In the genomic region with DNA sequence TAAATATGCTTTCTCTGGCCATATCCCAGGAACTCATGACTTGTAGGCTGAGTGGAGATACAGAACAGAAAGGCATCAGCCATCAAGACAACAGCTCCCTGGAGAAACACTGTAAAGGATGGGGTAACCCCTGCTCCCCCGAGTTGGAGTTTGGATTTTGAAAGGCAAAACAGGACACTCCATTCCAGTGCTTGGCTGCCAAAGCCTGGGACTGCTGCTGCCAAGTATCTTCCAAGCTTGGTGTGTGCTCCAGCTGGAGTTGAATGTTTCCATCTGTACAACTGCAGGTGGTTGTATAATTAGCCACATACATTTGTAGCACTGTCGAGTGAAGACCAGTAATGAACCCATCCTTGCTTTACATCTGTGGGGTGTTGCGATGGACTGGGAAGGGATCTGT, we compare ENCODE assay signal across 8 mouse cellular contexts.
A peak's percentile ranks its signal among the peaks of the same experiment; 100 is the strongest.
DNase-seq lines count a peak whose midpoint lies in the region; ATAC-seq and TF ChIP-seq lines count a peak whose summit lies in the region.

No protein-coding gene starts in this region.

- ATAC-seq in intestine, embryonic 15.5 days, result 0 out of 2 replicates have a peak, but pooled peaks have one; percentile 49
- no peak for ATAC-seq in intestine, postnatal 0 days

- H3K4me3 ChIP-seq in intestine, embryonic 15.5 days (replicated peaks), result no peak overlapping the region
- H3K4me3 ChIP-seq in intestine, postnatal 0 days (ENCODE audit: low read depth, low read length), result no peak overlapping the region
- no peak overlapping the region for H3K4me3 ChIP-seq in cerebellum, adult 2 months (replicated peaks; ENCODE audit: insufficient read depth, low read depth, low read length)

- 66% methylated on average over 3 of the region's 3 CpGs for WGBS in intestine, embryonic 15.5 days
- 70% methylated on average over 3 of the region's 3 CpGs for WGBS in intestine, postnatal 0 days
- WGBS in cerebellum, adult 2 months, result 6% methylated on average over 3 of the region's 3 CpGs

- no peaks in the 10 kb centered on the region for H3K36me3 ChIP-seq in intestine, embryonic 15.5 days
- H3K36me3 ChIP-seq in intestine, postnatal 0 days (ENCODE audit: control insufficient read depth, insufficient read depth), result no peaks in the 10 kb centered on the region

- no peak overlapping the region for H3K9ac ChIP-seq in intestine, embryonic 15.5 days
- H3K9ac ChIP-seq in intestine, postnatal 0 days (ENCODE audit: low read depth, low read length), result no peak overlapping the region

- TF ChIP-seq CTCF in intestine, postnatal 0 days (IDR thresholded peaks at IDR 0.05; ENCODE audit: low read depth), result no peak
- TF ChIP-seq CTCF in cerebellum, adult 2 months (IDR thresholded peaks at IDR 0.05; ENCODE audit: borderline replicate concordance, insufficient read depth, low read depth, low read length), result no peak

- TF ChIP-seq POLR2A in cerebellum, adult 2 months (IDR thresholded peaks at IDR 0.05; ENCODE audit: borderline replicate concordance, insufficient read depth, low read length), result no peak

- H3K4me1 ChIP-seq in intestine, embryonic 15.5 days (replicated peaks), result no peaks in the 10 kb centered on the region
- no peaks in the 10 kb centered on the region for H3K4me1 ChIP-seq in intestine, postnatal 0 days (replicated peaks; ENCODE audit: control insufficient read depth, insufficient read depth, low read length)
- H3K4me1 ChIP-seq in cerebellum, adult 2 months (ENCODE audit: control insufficient read depth, insufficient read depth, low read length), result no peaks in the 10 kb centered on the region; the same call in 1 of the 2 replicates

- no peaks in the 10 kb centered on the region for H3K9me3 ChIP-seq in intestine, embryonic 15.5 days
- H3K9me3 ChIP-seq in intestine, postnatal 0 days (ENCODE audit: control insufficient read depth), result no peaks in the 10 kb centered on the region

- DNase-seq in cerebellum, adult 2 months, result peak; percentile 19 to 47
- DNase-seq in heart, adult 8-10 months (ENCODE audit: low spot score), result peak; percentile 36
- peak; percentile 42 to 63 for DNase-seq in left cerebral cortex, adult 18-20 months (ENCODE audit: low spot score in 2 of 2)
- DNase-seq in right cerebral cortex, postnatal 36 days (ENCODE audit: low spot score in 2 of 2), result peak; percentile 54 to 73
- no peak for DNase-seq in spleen, adult 12 weeks (ENCODE audit: low spot score)
- no peak for DNase-seq in adrenal gland, postnatal 25 days

- no peak overlapping the region for H3K4me2 ChIP-seq in intestine, embryonic 15.5 days (replicated peaks)
- H3K4me2 ChIP-seq in intestine, postnatal 0 days (replicated peaks; ENCODE audit: low read depth), result no peak overlapping the region

- no peak overlapping the region for H3K27ac ChIP-seq in intestine, embryonic 15.5 days
- no peak overlapping the region for H3K27ac ChIP-seq in intestine, postnatal 0 days (ENCODE audit: low read depth, low read length)
- no peak overlapping the region for H3K27ac ChIP-seq in cerebellum, adult 2 months (ENCODE audit: insufficient read depth, low read length)

- no peaks in the 10 kb centered on the region for H3K27me3 ChIP-seq in intestine, embryonic 15.5 days (replicated peaks)
- no peaks in the 10 kb centered on the region for H3K27me3 ChIP-seq in intestine, postnatal 0 days (replicated peaks; ENCODE audit: control insufficient read depth, insufficient read depth, low read length)
- no peaks in the 10 kb centered on the region; the same call in 1 of the 2 replicates for H3K27me3 ChIP-seq in cerebellum, adult 2 months (ENCODE audit: control insufficient read depth, insufficient read depth, low read length)

Comparison
In these comparisons a context has a peak if more than half of its experiments do, and no peak if none do; other contexts are left out.
1. DNase-seq: peak in cerebellum, adult 2 months (2 of 2), heart, adult 8-10 months (single experiment), left cerebral cortex, adult 18-20 months (2 of 2) and right cerebral cortex, postnatal 36 days (2 of 2); none in spleen, adult 12 weeks (single experiment) and adrenal gland, postnatal 25 days (single experiment).